Mouse (Mus musculus): ENCODE results near the gene Agfg2.

DNA sequence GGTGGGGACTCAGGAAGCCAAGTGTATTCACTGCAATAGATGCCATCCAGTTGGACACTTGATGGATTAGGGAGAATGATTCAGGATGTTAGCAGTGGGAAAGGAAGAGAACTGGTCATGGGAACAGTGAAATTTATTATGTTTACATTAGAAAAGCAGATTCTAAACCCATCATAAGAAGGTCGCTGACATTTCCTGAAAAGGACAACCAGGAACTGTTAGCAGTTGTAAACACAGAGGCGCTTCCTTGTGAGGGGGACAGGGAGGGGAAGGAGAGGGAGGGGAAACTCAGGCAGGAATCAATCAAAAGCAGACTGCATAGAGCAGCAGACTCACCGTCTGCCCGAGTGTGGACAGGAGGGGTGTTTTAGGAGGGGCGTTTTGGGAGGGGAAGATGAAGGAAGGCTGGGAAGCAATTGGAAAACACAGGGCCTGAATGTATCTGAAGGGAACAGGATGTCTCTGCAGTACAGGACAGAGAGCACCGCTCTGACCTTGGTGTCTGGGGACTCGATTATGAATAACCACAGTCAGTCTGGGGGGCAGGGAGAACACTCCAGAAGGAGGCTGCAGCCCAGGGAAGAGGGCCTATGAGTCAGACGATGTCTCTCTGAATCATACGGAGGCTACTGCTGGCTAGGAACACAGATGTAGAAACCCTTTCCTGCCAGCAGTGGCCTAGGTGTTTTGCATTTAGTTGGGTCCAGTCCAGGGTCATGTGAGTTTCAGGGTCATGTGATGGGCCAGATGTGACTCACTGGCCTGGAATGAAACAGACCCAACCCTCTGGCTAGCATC, 12.9 kb downstream of the Agfg2 start:
- no peak for TF ChIP-seq CTCF (IDR thresholded peaks at IDR 0.05; ENCODE audit: insufficient read depth, low read depth, low read length)
- no peak for TF ChIP-seq POLR2A (IDR thresholded peaks at IDR 0.05; ENCODE audit: insufficient read depth, low read depth, low read length)
